Mouse (Mus musculus): Measurements from ENCODE around the gene Crybg3. TPM values are rescaled to one million over a fixed set of nuclear protein-coding genes. Genes with fewer than 3 reads are reported as not detected.

Gene Crybg3
- polyA plus RNA-seq, 1 experiment = 33.4 TPM

DNA sequence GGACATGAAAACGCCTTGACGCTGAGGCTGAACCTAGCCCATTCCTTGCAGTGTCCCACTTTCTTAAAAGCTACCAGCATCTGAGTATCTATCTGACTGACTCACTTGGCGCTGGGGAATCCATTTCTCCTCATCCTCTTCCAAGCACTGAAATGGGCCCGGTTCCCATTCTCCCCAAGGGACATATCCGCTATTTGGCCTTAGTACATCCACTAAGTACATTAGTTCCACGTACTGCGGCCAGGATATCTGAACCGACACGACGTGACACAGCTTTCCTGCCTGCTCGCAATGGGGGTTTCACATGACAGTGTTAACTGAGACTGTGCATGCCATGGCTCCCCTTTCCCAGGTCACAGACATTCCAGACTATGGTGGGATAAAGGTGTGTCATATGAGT, 66.4 kb downstream of the Crybg3 start:
- Histone ChIP-seq H3K4me1 (ENCODE audit: control insufficient read depth, insufficient read depth, low read length) (peaks cover 7% of the 10 kb centered on the region), H3K36me3 (ENCODE audit: control insufficient read depth, insufficient read depth, low read length) (peaks cover 1% of the 10 kb centered on the region; the same call in 1 of the 2 replicates), H3K27me3 (ENCODE audit: control insufficient read depth, insufficient read depth, low read length) (no peaks in the 10 kb centered on the region), H3K4me3 (ENCODE audit: control insufficient read depth, low read depth, low read length) (no peak overlapping the region), H3K27ac (ENCODE audit: control insufficient read depth, insufficient read depth, low read depth, low read length) (no peak overlapping the region)
- no peak for TF ChIP-seq POLR2A (IDR thresholded peaks at IDR 0.05; ENCODE audit: control insufficient read depth, low read depth, low read length)
- no peak for TF ChIP-seq CTCF (IDR thresholded peaks at IDR 0.05; ENCODE audit: control insufficient read depth, insufficient read depth, insufficient replicate concordance, low read depth, low read length)

DNA sequence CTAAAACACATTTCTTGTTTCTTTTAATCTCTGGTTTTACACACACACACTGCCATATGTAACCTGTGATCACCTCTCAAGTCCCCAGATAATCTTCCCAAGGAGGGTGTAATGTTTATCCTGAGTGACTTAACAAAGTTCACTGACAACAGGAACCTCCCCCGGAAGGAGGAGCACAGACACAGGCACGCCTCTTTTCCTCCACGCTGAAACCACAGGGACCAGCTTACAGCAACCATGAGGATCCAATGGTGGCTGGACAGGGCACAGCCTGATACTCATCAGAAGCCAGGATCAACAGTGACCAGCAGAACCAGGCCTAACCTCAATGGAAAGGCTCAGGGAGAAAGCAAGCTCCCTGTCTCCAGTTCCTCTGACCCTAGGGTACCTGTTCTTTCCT, 68.2 kb downstream of the Crybg3 start:
- Histone ChIP-seq H3K27ac (ENCODE audit: control insufficient read depth, insufficient read depth, low read depth, low read length) (no peak overlapping the region), H3K4me3 (ENCODE audit: control insufficient read depth, low read depth, low read length) (no peak overlapping the region), H3K36me3 (ENCODE audit: control insufficient read depth, insufficient read depth, low read length) (peaks cover 1% of the 10 kb centered on the region; the same call in 1 of the 2 replicates), H3K27me3 (ENCODE audit: control insufficient read depth, insufficient read depth, low read length) (no peaks in the 10 kb centered on the region), H3K4me1 (ENCODE audit: control insufficient read depth, insufficient read depth, low read length) (peaks cover 7% of the 10 kb centered on the region)
- TF ChIP-seq CTCF (IDR thresholded peaks at IDR 0.05; ENCODE audit: control insufficient read depth, insufficient read depth, insufficient replicate concordance, low read depth, low read length) = no peak
- no peak for TF ChIP-seq POLR2A (IDR thresholded peaks at IDR 0.05; ENCODE audit: control insufficient read depth, low read depth, low read length)

- no peak for TF ChIP-seq CTCF (IDR thresholded peaks at IDR 0.05; ENCODE audit: control insufficient read depth, insufficient read depth, insufficient replicate concordance, low read depth, low read length)
- TF ChIP-seq POLR2A (IDR thresholded peaks at IDR 0.05; ENCODE audit: control insufficient read depth, low read depth, low read length) = no peak
- Histone ChIP-seq H3K4me3 (ENCODE audit: control insufficient read depth, low read depth, low read length) (no peak overlapping the region), H3K27ac (ENCODE audit: control insufficient read depth, insufficient read depth, low read depth, low read length) (no peak overlapping the region), H3K36me3 (ENCODE audit: control insufficient read depth, insufficient read depth, low read length) (peaks cover 3% of the 10 kb centered on the region), H3K27me3 (ENCODE audit: control insufficient read depth, insufficient read depth, low read length) (no peaks in the 10 kb centered on the region), H3K4me1 (ENCODE audit: control insufficient read depth, insufficient read depth, low read length) (peaks cover 7% of the 10 kb centered on the region)
Measured at GRCm38 (mm10) chr16:59531243-59531642, 69.5 kb downstream of the Crybg3 start.

DNA sequence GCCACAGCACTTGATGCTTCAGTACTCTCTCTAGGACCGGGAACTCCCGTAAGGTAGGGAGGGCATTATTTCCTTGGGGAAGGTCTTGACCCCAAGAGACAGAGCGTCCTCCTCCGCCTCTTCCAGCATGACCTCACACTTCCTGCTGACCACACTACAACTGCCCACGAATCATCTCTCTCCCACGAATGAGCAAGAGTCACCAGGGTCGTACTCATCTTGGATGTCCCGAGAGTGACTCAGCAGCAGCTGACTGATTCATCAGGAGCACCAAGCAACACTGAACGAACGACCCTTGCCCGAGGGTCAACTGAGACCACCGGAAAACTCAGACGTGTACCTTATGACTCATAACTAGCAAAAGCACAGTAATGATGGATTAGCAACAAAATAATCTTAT, 71.2 kb downstream of the Crybg3 start:
- peak overlapping the region; percentile 61 for H3K27ac ChIP-seq (ENCODE audit: control insufficient read depth, insufficient read depth, low read depth, low read length)
- H3K4me3 ChIP-seq (ENCODE audit: control insufficient read depth, low read depth, low read length) = peak overlapping the region; percentile 39
- no peak for TF ChIP-seq CTCF (IDR thresholded peaks at IDR 0.05; ENCODE audit: control insufficient read depth, insufficient read depth, insufficient replicate concordance, low read depth, low read length)
- no peak for TF ChIP-seq POLR2A (IDR thresholded peaks at IDR 0.05; ENCODE audit: control insufficient read depth, low read depth, low read length)
- no peaks in the 10 kb centered on the region for H3K27me3 ChIP-seq (ENCODE audit: control insufficient read depth, insufficient read depth, low read length)
- peaks cover 3% of the 10 kb centered on the region for H3K36me3 ChIP-seq (ENCODE audit: control insufficient read depth, insufficient read depth, low read length)
- peaks cover 7% of the 10 kb centered on the region for H3K4me1 ChIP-seq (ENCODE audit: control insufficient read depth, insufficient read depth, low read length)

GRCm38 (mm10) chr16:59526939-59527338, 73.8 kb downstream of the Crybg3 start:
- H3K4me3 ChIP-seq (ENCODE audit: control insufficient read depth, low read depth, low read length) = no peak overlapping the region
- peaks cover 3% of the 10 kb centered on the region for H3K36me3 ChIP-seq (ENCODE audit: control insufficient read depth, insufficient read depth, low read length)
- no peak overlapping the region for H3K27ac ChIP-seq (ENCODE audit: control insufficient read depth, insufficient read depth, low read depth, low read length)
- no peak for TF ChIP-seq CTCF (IDR thresholded peaks at IDR 0.05; ENCODE audit: control insufficient read depth, insufficient read depth, insufficient replicate concordance, low read depth, low read length)
- TF ChIP-seq POLR2A (IDR thresholded peaks at IDR 0.05; ENCODE audit: control insufficient read depth, low read depth, low read length) = no peak
- peaks cover 7% of the 10 kb centered on the region for H3K4me1 ChIP-seq (ENCODE audit: control insufficient read depth, insufficient read depth, low read length)
- no peaks in the 10 kb centered on the region for H3K27me3 ChIP-seq (ENCODE audit: control insufficient read depth, insufficient read depth, low read length)

- no peaks in the 10 kb centered on the region for H3K4me1 ChIP-seq (ENCODE audit: control insufficient read depth, insufficient read depth, low read length)
- no peak for TF ChIP-seq POLR2A (IDR thresholded peaks at IDR 0.05; ENCODE audit: control insufficient read depth, low read depth, low read length)
- no peak for TF ChIP-seq CTCF (IDR thresholded peaks at IDR 0.05; ENCODE audit: control insufficient read depth, insufficient read depth, insufficient replicate concordance, low read depth, low read length)
- H3K36me3 ChIP-seq (ENCODE audit: control insufficient read depth, insufficient read depth, low read length) = peaks cover 1% of the 10 kb centered on the region
- H3K27ac ChIP-seq (ENCODE audit: control insufficient read depth, insufficient read depth, low read depth, low read length) = no peak overlapping the region
- H3K4me3 ChIP-seq (ENCODE audit: control insufficient read depth, low read depth, low read length) = no peak overlapping the region
- H3K27me3 ChIP-seq (ENCODE audit: control insufficient read depth, insufficient read depth, low read length) = no peaks in the 10 kb centered on the region
Measured at GRCm38 (mm10) chr16:59521752-59522423, 78.9 kb downstream of the Crybg3 start.

DNA sequence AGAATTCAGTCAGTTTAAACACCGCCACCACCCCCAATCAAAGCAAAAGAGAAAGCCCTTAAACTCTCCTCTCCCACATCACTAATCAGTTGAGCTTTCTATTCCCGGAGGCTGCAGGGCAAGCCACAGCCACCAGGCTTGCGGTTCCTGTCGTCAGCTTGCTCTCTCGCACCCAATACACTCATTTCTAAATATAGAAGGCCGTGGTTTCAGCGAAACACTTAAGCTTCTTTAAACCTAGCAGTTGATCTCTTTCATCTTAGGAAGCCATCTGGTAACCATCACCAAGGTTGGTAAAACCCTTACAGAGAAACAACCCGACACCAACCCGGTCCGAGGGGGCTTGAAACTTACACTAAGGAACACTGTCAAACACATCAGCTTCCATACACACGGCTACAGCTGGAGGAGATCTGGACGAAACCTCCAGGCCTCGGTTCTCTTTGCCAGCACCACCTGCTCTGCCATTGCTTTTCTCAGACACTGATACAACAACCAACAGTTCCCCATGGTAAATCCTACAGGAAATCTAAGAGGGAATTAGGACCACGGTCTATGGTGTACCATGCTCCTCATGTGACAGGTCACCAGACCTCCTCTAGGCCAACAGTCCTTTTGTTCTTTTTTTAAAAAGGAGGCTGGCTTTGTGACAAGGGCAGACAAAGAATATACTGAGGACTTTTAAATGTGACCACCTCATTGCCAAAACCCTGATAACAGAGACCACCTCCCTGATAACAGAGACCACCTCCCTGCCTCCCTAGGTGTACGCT, 83.1 kb downstream of the Crybg3 start:
- no peak for TF ChIP-seq CTCF (IDR thresholded peaks at IDR 0.05; ENCODE audit: control insufficient read depth, insufficient read depth, insufficient replicate concordance, low read depth, low read length)
- TF ChIP-seq POLR2A (IDR thresholded peaks at IDR 0.05; ENCODE audit: control insufficient read depth, low read depth, low read length) = no peak
- Histone ChIP-seq H3K4me3 (ENCODE audit: control insufficient read depth, low read depth, low read length) (no peak overlapping the region), H3K27ac (ENCODE audit: control insufficient read depth, insufficient read depth, low read depth, low read length) (no peak overlapping the region), H3K36me3 (ENCODE audit: control insufficient read depth, insufficient read depth, low read length) (no peaks in the 10 kb centered on the region; the same call in 1 of the 2 replicates), H3K4me1 (ENCODE audit: control insufficient read depth, insufficient read depth, low read length) (no peaks in the 10 kb centered on the region), H3K27me3 (ENCODE audit: control insufficient read depth, insufficient read depth, low read length) (no peaks in the 10 kb centered on the region)

Measured in testis, adult 2 months (tissue).